Mouse (Mus musculus) embryonic facial prominence, embryonic 14.5 days (tissue): Measurements from ENCODE around the gene Mvb12b. TPM values are rescaled to one million over a fixed set of nuclear protein-coding genes. Genes with fewer than 3 reads are reported as not detected.

ENCODE experiments used
- ATAC-seq: fragments of 200-750 bp; cut with Nextera tagmentation; 2 replicates; pipeline ENCODE4 v1.8.0; 2017; ENCODE audit warnings: low read depth, moderate number of reproducible peaks, moderate TSS enrichment
- DNase-seq: peaks from one replicate; pipeline ENCODE4 v3.0.0-alpha.2; 2015; ENCODE audit warnings: low spot score
- H3K27ac ChIP-seq: fragments of 300-500 bp; sonication (generic); replicated peaks from 2 replicates; pipeline ENCODE4 v1.5.1; 2014; ENCODE audit warnings: low read depth, mild to moderate bottlenecking, low read length, moderate library complexity
- H3K27me3 ChIP-seq: fragments of 300-500 bp; sonication (generic); replicated peaks from 2 replicates; pipeline ENCODE4 v1.6.1; 2014; ENCODE audit warnings: low read length; ENCODE audit not compliant: control insufficient read depth, insufficient read depth
- H3K36me3 ChIP-seq: fragments of 300-500 bp; sonication (generic); 2 replicates; pipeline ENCODE4 v1.6.1; 2014; ENCODE audit warnings: low read length, mixed read lengths; ENCODE audit not compliant: control insufficient read depth, insufficient read depth
- H3K4me1 ChIP-seq: fragments of 300-500 bp; sonication (generic); 2 replicates; pipeline ENCODE4 v1.6.1; 2014; ENCODE audit warnings: antibody characterized with exemption, low read length; ENCODE audit not compliant: control insufficient read depth, insufficient read depth
- H3K4me2 ChIP-seq: fragments of 300-500 bp; sonication (generic); 2 replicates; pipeline ENCODE4 v1.6.1; 2014; ENCODE audit warnings: low read depth, mild to moderate bottlenecking, low read length, moderate library complexity, mixed read lengths
- H3K4me3 ChIP-seq: fragments of 300-500 bp; sonication (generic); 2 replicates; pipeline ENCODE4 v1.5.1; 2014; ENCODE audit warnings: low read depth, mild to moderate bottlenecking, low read length
- H3K9ac ChIP-seq: fragments of 300-500 bp; sonication (generic); 2 replicates; pipeline ENCODE4 v1.6.1; 2014; ENCODE audit warnings: low read depth, mild to moderate bottlenecking, low read length, moderate library complexity, mixed read lengths
- H3K9me3 ChIP-seq: fragments of 300-500 bp; sonication (generic); 2 replicates; pipeline ENCODE4 v1.6.1; 2016; ENCODE audit warnings: low read length; ENCODE audit not compliant: control insufficient read depth
- WGBS: fragments of 180-500 bp; shearing (Covaris S2); extraction: QIAGEN DNeasy Blood & Tissue Kit; methylation state at CpG from one replicate; pipeline ENCODE4 v1.1.7; 2014; 5-methylcytosine and 5-hydroxymethylcytosine counted together
- polyA plus RNA-seq: library from polyadenylated mRNA; unstranded; fragments of >200 nt; fragmentation: Nextera tagmentation; extraction: Ambion mirVana; gene quantifications from 2 replicates; pipeline ENCODE4 v1.2.1, GENCODE M21; 2014

The Mvb12b gene
- polyA plus RNA-seq, 1 experiment from 2014 or later: 14.1 TPM

DNA sequence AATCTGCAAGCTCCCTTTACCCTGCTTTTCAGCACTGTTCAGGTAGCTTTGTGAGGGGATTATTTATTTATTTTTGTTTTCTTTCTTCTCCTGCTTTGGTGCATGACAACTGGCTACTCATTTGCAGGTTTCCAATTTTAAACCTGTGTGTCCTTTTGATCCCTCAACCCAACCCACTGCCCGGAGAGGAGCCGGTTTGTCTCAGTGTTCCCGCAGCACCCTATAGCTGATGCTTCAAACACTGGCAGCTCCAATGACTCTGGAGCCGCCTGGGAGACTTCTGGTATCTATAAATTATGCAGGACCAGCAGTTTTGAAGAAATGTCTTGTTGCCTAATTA is 16.6 kb downstream of the Mvb12b start:
- Histone ChIP-seq H3K27me3 (no peaks in the 10 kb centered on the region), H3K27ac (peak overlapping the region; percentile 54), H3K36me3 (peaks cover 30% of the 10 kb centered on the region), H3K4me3 (no peak overlapping the region), H3K9me3 (no peaks in the 10 kb centered on the region), H3K9ac (no peak overlapping the region), H3K4me1 (peaks cover 17% of the 10 kb centered on the region; the same call in 1 of the 2 replicates), H3K4me2 (no peak overlapping the region)
- ATAC-seq: no peak
- WGBS: 85% methylated on average over 4 of the region's 4 CpGs
- no peak for DNase-seq

DNA sequence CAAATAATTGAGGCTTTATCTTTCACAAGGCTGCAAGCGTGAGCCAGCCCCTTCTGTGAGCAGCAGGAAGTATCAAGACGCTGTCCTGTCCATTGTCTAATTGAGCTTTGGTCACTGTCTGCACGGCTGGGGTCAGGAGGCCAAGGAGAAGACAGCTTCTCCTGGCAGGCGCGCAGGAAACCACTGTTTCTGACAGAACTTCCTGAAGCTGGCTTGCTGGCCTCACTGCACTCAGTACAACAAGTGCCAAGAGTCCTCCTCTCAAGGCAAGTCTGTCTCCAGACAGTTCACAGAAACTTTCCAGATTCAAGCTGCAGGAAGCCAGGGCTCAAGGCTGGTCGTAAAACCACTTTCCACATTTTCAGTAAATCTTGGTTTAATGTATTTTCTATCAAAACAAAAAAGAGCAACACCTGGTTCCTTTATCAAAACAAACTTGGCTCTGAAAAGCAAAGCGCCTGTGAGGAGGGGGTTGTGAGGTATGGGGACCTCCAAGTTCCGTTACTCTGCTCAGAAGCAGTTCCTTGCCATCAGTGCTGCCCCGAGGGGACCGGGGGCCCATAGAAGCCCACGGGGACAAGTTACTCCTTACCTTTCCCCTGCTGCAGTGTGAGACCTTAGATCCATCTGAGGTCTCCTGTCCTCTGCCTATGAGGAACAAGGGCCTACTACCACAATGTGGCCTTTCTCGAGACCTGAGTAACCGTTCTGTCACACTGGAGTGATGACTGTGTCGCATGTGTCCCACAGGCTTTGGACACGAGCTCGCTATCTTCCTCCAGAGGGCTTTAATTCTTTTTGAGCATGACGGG is 17.2 kb downstream of the Mvb12b start:
- WGBS: 51% methylated on average over 17 of the region's 17 CpGs
- H3K4me2 ChIP-seq: no peak overlapping the region
- H3K4me1 ChIP-seq: peaks cover 12% of the 10 kb centered on the region; the same call in 1 of the 2 replicates

GRCm38 (mm10) chr2:33869689-33870343 is 17.9 kb downstream of the Mvb12b start:
- no peak overlapping the region for H3K4me2 ChIP-seq
- H3K9ac ChIP-seq: no peak overlapping the region
- H3K4me3 ChIP-seq: no peak overlapping the region
- no peaks in the 10 kb centered on the region for H3K27me3 ChIP-seq
- no peaks in the 10 kb centered on the region for H3K9me3 ChIP-seq
- ATAC-seq (no peak), DNase-seq (no peak)
- H3K4me1 ChIP-seq: peaks cover 9% of the 10 kb centered on the region; the same call in 1 of the 2 replicates
- 76% methylated on average over 10 of the region's 10 CpGs for WGBS
- peak overlapping the region; percentile 54; the same call in 1 of the 2 replicates for H3K27ac ChIP-seq
- H3K36me3 ChIP-seq: peaks cover 30% of the 10 kb centered on the region

More for the DNA sequence above, 17.2 kb downstream of the Mvb12b start:
- Histone ChIP-seq H3K9ac (no peak overlapping the region), H3K27me3 (no peaks in the 10 kb centered on the region), H3K36me3 (peaks cover 30% of the 10 kb centered on the region), H3K4me3 (no peak overlapping the region), H3K27ac (peak overlapping the region; percentile 54), H3K9me3 (no peaks in the 10 kb centered on the region)
- DNase-seq: peak; percentile 81
- ATAC-seq: no peak; the same call in 1 of the 2 replicates

- H3K36me3 ChIP-seq: peaks cover 29% of the 10 kb centered on the region
- H3K9me3 ChIP-seq: no peaks in the 10 kb centered on the region
- peaks cover 9% of the 10 kb centered on the region; the same call in 1 of the 2 replicates for H3K4me1 ChIP-seq
- ATAC-seq (no peak), DNase-seq (no peak)
- WGBS: 76% methylated on average over 5 of the region's 5 CpGs
- H3K27me3 ChIP-seq: no peaks in the 10 kb centered on the region
- no peak overlapping the region; the same call in 1 of the 2 replicates for H3K27ac ChIP-seq
- no peak overlapping the region for H3K9ac ChIP-seq
- no peak overlapping the region for H3K4me2 ChIP-seq
- H3K4me3 ChIP-seq: no peak overlapping the region
Measured at GRCm38 (mm10) chr2:33868996-33869688, 18.6 kb downstream of the Mvb12b start.

DNA sequence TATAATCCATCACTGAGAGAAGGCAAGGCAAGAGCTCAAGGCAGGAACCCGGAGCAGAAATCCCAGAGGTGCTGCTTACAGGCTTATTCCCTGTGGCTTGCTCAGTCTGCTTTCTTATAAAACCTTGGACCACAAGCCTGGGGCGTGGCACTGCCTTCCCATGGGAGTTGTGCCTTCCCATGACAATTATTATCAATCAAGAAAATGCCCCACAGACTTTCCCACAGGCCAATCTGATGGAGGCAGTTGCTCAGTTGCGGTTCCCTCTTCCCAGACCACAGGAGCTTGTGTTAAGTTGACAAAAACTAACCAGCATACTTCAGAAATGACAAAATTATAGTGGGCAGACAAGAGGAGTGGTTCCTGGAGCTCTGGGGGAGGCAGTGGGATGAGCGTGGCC is 19.4 kb downstream of the Mvb12b start:
- H3K4me2 ChIP-seq: no peak overlapping the region
- H3K27ac ChIP-seq: no peak overlapping the region; the same call in 1 of the 2 replicates
- H3K9ac ChIP-seq: no peak overlapping the region
- ATAC-seq (0 out of 2 replicates have a peak, but pooled peaks have one; percentile 23), DNase-seq (peak; percentile 60)
- no peaks in the 10 kb centered on the region for H3K9me3 ChIP-seq
- peaks cover 9% of the 10 kb centered on the region; the same call in 1 of the 2 replicates for H3K4me1 ChIP-seq
- H3K36me3 ChIP-seq: peaks cover 20% of the 10 kb centered on the region
- H3K4me3 ChIP-seq: no peak overlapping the region
- WGBS: 82% methylated on average over 4 of the region's 4 CpGs
- H3K27me3 ChIP-seq: no peaks in the 10 kb centered on the region

GRCm38 (mm10) chr2:33856746-33857145 is 31.0 kb downstream of the Mvb12b start:
- 85% methylated on average over 2 of the region's 2 CpGs for WGBS
- Histone ChIP-seq H3K4me1 (peaks cover 4% of the 10 kb centered on the region; the same call in 1 of the 2 replicates), H3K4me2 (no peak overlapping the region), H3K27me3 (no peaks in the 10 kb centered on the region), H3K27ac (no peak overlapping the region; the same call in 1 of the 2 replicates), H3K9ac (no peak overlapping the region), H3K9me3 (no peaks in the 10 kb centered on the region), H3K36me3 (peaks cover 5% of the 10 kb centered on the region; the same call in 1 of the 2 replicates), H3K4me3 (no peak overlapping the region)
- ATAC-seq (no peak), DNase-seq (no peak)

GRCm38 (mm10) chr2:33853011-33853976 is 34.5 kb downstream of the Mvb12b start:
- DNase-seq: no peak
- Histone ChIP-seq H3K27ac (no peak overlapping the region), H3K9ac (no peak overlapping the region), H3K9me3 (no peaks in the 10 kb centered on the region), H3K4me3 (no peak overlapping the region), H3K4me2 (no peak overlapping the region), H3K36me3 (peaks cover 5% of the 10 kb centered on the region; the same call in 1 of the 2 replicates), H3K27me3 (no peaks in the 10 kb centered on the region), H3K4me1 (peaks cover 6% of the 10 kb centered on the region; the same call in 1 of the 2 replicates)
- 71% methylated on average over 11 of the region's 11 CpGs for WGBS
- no peak for ATAC-seq
